Mouse (Mus musculus) heart, embryonic 12.5 days (tissue): ENCODE data around the gene Mgll. TPM values are rescaled to one million over a fixed set of nuclear protein-coding genes. Genes with fewer than 3 reads are reported as not detected.

Experiments used
- ATAC-seq: fragments of 200-750 bp; cut with Nextera tagmentation; 2 replicates; pipeline ENCODE4 v1.8.0; 2017; ENCODE audit warnings: moderate TSS enrichment, moderate library complexity; ENCODE audit not compliant: insufficient number of reproducible peaks, low FRiP score
- H3K27ac ChIP-seq: fragments of 300-500 bp; sonication (generic); 2 replicates; pipeline ENCODE4 v1.5.1; 2016; ENCODE audit warnings: mild to moderate bottlenecking, moderate library complexity; ENCODE audit not compliant: poor library complexity, severe bottlenecking
- H3K27me3 ChIP-seq: fragments of 300-500 bp; sonication (generic); replicated peaks from 2 replicates; pipeline ENCODE4 v1.6.1; 2016; ENCODE audit warnings: mild to moderate bottlenecking, moderate library complexity
- H3K36me3 ChIP-seq: fragments of 300-500 bp; sonication (generic); 2 replicates; pipeline ENCODE4 v1.6.1; 2016; ENCODE audit warnings: mild to moderate bottlenecking, moderate library complexity
- H3K4me1 ChIP-seq: fragments of 300-500 bp; sonication (generic); replicated peaks from 2 replicates; pipeline ENCODE4 v1.6.1; 2016; ENCODE audit warnings: mild to moderate bottlenecking
- H3K4me2 ChIP-seq: fragments of 300-500 bp; sonication (generic); 2 replicates; pipeline ENCODE4 v1.6.1; 2016; ENCODE audit warnings: mild to moderate bottlenecking, moderate library complexity
- H3K4me3 ChIP-seq: fragments of 300-500 bp; sonication (generic); 2 replicates; pipeline ENCODE4 v1.5.1; 2016; ENCODE audit warnings: mild to moderate bottlenecking
- H3K9ac ChIP-seq: fragments of 300-500 bp; sonication (generic); 2 replicates; pipeline ENCODE4 v1.6.1; 2016; ENCODE audit warnings: mild to moderate bottlenecking, moderate library complexity
- H3K9me3 ChIP-seq: fragments of 300-500 bp; sonication (generic); replicated peaks from 2 replicates; pipeline ENCODE4 v1.6.1; 2016; ENCODE audit warnings: mild to moderate bottlenecking, moderate library complexity
- WGBS: fragments of 180-500 bp; shearing (Covaris S2); methylation state at CpG from one replicate; pipeline ENCODE4 v1.1.7; 2016; 5-methylcytosine and 5-hydroxymethylcytosine counted together
- polyA plus RNA-seq: library from polyadenylated mRNA; unstranded; fragments of >200 nt; fragmentation: Nextera tagmentation; extraction: Ambion mirVana; gene quantifications from 2 replicates; pipeline ENCODE4 v1.2.1, GENCODE M21; 2016

Gene Mgll
- polyA plus RNA-seq, 1 experiment from 2014 or later: 9.2 TPM

- Histone ChIP-seq H3K36me3 (peaks cover 19% of the 10 kb centered on the region), H3K9ac (peak overlapping the region; percentile 94), H3K4me2 (peak overlapping the region; percentile 96), H3K4me1 (peaks cover 20% of the 10 kb centered on the region), H3K9me3 (no peaks in the 10 kb centered on the region), H3K27ac (peak overlapping the region; percentile 89), H3K4me3 (peak overlapping the region; percentile 89), H3K27me3 (no peaks in the 10 kb centered on the region)
- ATAC-seq: no peak; the same call in 1 of the 2 replicates
- under 1% methylated on average over 32 of the region's 32 CpGs for whole genome bisulfite sequencing
Observed at GRCm38 (mm10) chr6:88842731-88843151, 118.5 kb downstream of the Mgll start.

- Histone ChIP-seq H3K9ac (peak overlapping the region; percentile 94), H3K4me2 (peak overlapping the region; percentile 96), H3K4me3 (peak overlapping the region; percentile 89), H3K4me1 (peaks cover 20% of the 10 kb centered on the region), H3K27ac (no peak overlapping the region), H3K9me3 (no peaks in the 10 kb centered on the region), H3K36me3 (peaks cover 14% of the 10 kb centered on the region), H3K27me3 (no peaks in the 10 kb centered on the region)
- ATAC-seq: no peak
- 74% methylated on average over 7 of the region's 7 CpGs for WGBS
Observed at GRCm38 (mm10) chr6:88843241-88843640, 119.0 kb downstream of the Mgll start.

- Histone ChIP-seq H3K4me2 (no peak overlapping the region), H3K9ac (no peak overlapping the region), H3K4me3 (no peak overlapping the region), H3K36me3 (peaks cover 8% of the 10 kb centered on the region), H3K4me1 (peaks cover 20% of the 10 kb centered on the region), H3K27me3 (no peaks in the 10 kb centered on the region), H3K9me3 (no peaks in the 10 kb centered on the region), H3K27ac (no peak overlapping the region)
- ATAC-seq: no peak
- WGBS: 66% methylated on average over 9 of the region's 9 CpGs
Observed at GRCm38 (mm10) chr6:88843781-88844725, 119.8 kb downstream of the Mgll start.

GRCm38 (mm10) chr6:88844901-88845565, 120.8 kb downstream of the Mgll start:
- no peak for ATAC-seq
- WGBS: 78% methylated on average over 7 of the region's 7 CpGs

GRCm38 (mm10) chr6:88847571-88847970, 123.4 kb downstream of the Mgll start:
- ATAC-seq: no peak
- Histone ChIP-seq H3K4me2 (no peak overlapping the region), H3K9ac (no peak overlapping the region), H3K27me3 (no peaks in the 10 kb centered on the region), H3K27ac (no peak overlapping the region), H3K36me3 (0 out of 2 replicates have a peak, but pooled peaks cover 2% of the 10 kb centered on the region), H3K4me3 (no peak overlapping the region), H3K4me1 (peaks cover 10% of the 10 kb centered on the region), H3K9me3 (0 out of 2 replicates have a peak, but pooled peaks cover 3% of the 10 kb centered on the region)
- WGBS: 52% methylated on average over 2 of the region's 2 CpGs

More at GRCm38 (mm10) chr6:88844901-88845565, 120.8 kb downstream of the Mgll start:
- Histone ChIP-seq H3K9ac (no peak overlapping the region), H3K27ac (no peak overlapping the region), H3K27me3 (no peaks in the 10 kb centered on the region), H3K9me3 (no peaks in the 10 kb centered on the region), H3K4me1 (peaks cover 20% of the 10 kb centered on the region), H3K36me3 (0 out of 2 replicates have a peak, but pooled peaks cover 2% of the 10 kb centered on the region), H3K4me3 (no peak overlapping the region), H3K4me2 (no peak overlapping the region)

DNA sequence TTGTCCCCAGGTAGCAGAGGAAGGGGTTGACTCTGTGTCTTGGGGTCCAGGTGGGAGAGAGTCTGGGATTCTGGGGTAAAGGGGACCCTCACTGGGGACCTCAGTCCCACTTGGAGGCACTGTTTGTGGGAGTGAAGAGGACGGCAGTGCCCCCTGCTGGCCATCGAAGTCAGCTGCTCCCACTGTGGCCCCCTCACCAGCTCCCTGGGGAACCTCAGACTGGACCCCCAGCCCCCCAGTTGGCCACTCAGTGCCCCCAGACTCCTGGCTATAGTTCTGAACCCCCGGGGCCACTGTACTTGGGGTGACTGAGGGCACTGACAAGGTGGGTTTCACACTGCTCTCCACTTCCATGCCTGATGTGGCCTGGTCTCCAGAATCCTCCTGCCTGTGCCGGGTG, 125.1 kb downstream of the Mgll start:
- ATAC-seq: no peak
- Histone ChIP-seq H3K4me3 (no peak overlapping the region), H3K27me3 (no peaks in the 10 kb centered on the region), H3K9ac (no peak overlapping the region), H3K36me3 (0 out of 2 replicates have a peak, but pooled peaks cover 2% of the 10 kb centered on the region), H3K4me1 (peaks cover 5% of the 10 kb centered on the region), H3K4me2 (no peak overlapping the region), H3K27ac (no peak overlapping the region), H3K9me3 (0 out of 2 replicates have a peak, but pooled peaks cover 3% of the 10 kb centered on the region)
- 47% methylated on average over 4 of the region's 4 CpGs for WGBS

DNA sequence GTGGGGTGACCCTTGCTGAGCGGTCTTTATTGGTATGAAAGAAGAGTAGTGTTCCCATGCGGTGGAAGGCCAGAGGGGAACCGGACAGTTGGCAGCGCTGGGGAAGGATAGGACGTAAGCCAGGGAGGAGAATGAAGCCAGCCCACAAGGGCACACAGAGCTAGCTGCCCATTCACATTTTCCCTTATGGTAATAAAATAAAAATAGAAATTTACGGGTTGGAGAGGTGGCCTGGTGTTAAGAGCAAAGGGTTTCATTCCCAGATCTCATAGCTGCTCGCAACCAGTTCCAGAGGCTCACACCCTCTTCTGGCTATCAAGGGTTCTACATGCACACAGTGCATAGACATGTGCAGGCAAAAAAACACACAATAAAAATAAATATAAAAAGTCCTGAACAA, 125.8 kb downstream of the Mgll start:
- Histone ChIP-seq H3K4me1 (peaks cover 5% of the 10 kb centered on the region), H3K27me3 (no peaks in the 10 kb centered on the region), H3K9me3 (0 out of 2 replicates have a peak, but pooled peaks cover 3% of the 10 kb centered on the region), H3K36me3 (0 out of 2 replicates have a peak, but pooled peaks cover 2% of the 10 kb centered on the region), H3K9ac (no peak overlapping the region), H3K4me2 (no peak overlapping the region), H3K4me3 (no peak overlapping the region), H3K27ac (no peak overlapping the region)
- 82% methylated on average over 7 of the region's 7 CpGs for WGBS
- no peak for ATAC-seq

GRCm38 (mm10) chr6:88854509-88854908, 130.3 kb downstream of the Mgll start:
- Histone ChIP-seq H3K9me3 (0 out of 2 replicates have a peak, but pooled peaks cover 3% of the 10 kb centered on the region), H3K36me3 (no peaks in the 10 kb centered on the region), H3K27me3 (no peaks in the 10 kb centered on the region), H3K27ac (no peak overlapping the region), H3K4me1 (peaks cover 21% of the 10 kb centered on the region), H3K4me2 (no peak overlapping the region), H3K9ac (no peak overlapping the region), H3K4me3 (no peak overlapping the region)
- ATAC-seq: no peak
- 74% methylated on average over 5 of the region's 5 CpGs for WGBS

DNA sequence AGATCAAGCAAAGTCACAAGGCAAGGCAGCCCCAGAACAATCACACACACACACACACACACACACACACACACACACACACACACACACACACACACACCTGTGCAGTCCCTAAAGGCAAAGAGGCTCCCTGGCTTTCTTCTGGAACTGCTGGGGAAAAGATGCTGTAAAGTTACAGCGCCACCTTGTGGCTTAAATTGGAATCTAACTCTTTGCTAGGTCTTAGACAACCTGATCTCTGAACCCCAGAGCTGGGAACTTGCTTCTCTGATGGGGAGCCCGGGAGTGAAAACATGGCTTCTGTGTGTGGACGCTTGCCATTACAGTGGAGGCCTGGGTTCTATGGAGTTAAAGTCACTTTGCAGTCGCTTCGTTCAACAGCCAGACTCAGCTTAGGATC, 131.4 kb downstream of the Mgll start:
- 19% methylated on average over 5 of the region's 5 CpGs for WGBS
- H3K9me3 ChIP-seq: 0 out of 2 replicates have a peak, but pooled peaks cover 3% of the 10 kb centered on the region
- H3K4me1 ChIP-seq: peaks cover 21% of the 10 kb centered on the region
- H3K4me3 ChIP-seq: no peak overlapping the region
- H3K27ac ChIP-seq: no peak overlapping the region
- no peaks in the 10 kb centered on the region for H3K36me3 ChIP-seq
- no peak overlapping the region for H3K4me2 ChIP-seq
- no peaks in the 10 kb centered on the region for H3K27me3 ChIP-seq
- ATAC-seq: no peak
- no peak overlapping the region for H3K9ac ChIP-seq

DNA sequence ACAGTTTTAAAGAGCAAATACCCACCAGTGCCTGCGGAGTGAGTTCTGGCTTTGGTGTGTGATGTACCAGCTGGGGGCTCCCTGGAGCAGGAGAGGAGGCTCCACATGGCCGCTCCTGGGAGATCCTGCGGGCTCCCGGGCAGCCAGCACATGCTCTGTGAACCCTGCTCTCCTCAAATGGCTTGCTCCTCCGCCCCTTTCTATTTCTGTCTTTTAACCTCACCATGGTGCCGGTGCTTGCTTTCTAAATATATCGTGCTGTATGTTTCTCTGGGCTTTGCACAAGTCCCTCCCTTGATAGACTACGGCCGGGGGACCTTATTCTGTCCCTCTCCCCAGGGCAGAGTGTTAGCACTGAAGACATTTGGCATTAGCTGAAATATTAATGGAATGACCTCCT, 133.0 kb downstream of the Mgll start:
- Histone ChIP-seq H3K9ac (peak overlapping the region; percentile 43), H3K36me3 (peaks cover 8% of the 10 kb centered on the region), H3K4me1 (peaks cover 21% of the 10 kb centered on the region), H3K27me3 (no peaks in the 10 kb centered on the region), H3K4me3 (no peak overlapping the region), H3K9me3 (peaks cover 4% of the 10 kb centered on the region), H3K27ac (peak overlapping the region; percentile 95), H3K4me2 (0 out of 2 replicates have a peak overlapping the region, but pooled peaks have one; percentile 13)
- peak; percentile 58 for ATAC-seq
- 18% methylated on average over 9 of the region's 9 CpGs for WGBS

DNA sequence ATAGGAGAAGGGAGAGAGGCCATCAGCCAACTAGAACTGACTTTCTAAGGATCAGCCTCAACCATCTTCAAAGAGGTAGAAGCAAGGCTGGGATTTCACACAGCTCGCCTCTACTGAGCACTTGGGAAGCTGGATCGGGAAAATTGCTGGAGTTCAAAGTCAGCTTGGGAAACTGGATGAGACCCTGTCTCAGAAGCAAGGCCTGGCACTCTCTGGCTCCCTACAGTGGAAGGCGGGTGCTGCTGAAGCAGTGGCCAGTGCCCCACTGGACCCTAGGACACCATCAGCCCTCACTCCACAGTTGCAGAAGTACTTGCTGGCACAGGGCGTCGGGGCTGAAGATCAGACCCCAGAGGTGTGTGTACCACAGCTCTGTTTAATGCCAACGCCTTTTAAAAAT, 133.6 kb downstream of the Mgll start:
- Histone ChIP-seq H3K4me2 (peak overlapping the region; percentile 13; the same call in 1 of the 2 replicates), H3K9ac (peak overlapping the region; percentile 43), H3K27me3 (no peaks in the 10 kb centered on the region), H3K27ac (peak overlapping the region; percentile 95), H3K4me1 (peaks cover 19% of the 10 kb centered on the region), H3K36me3 (peaks cover 8% of the 10 kb centered on the region), H3K9me3 (peaks cover 4% of the 10 kb centered on the region), H3K4me3 (no peak overlapping the region)
- no peak for ATAC-seq
- WGBS: 65% methylated on average over 6 of the region's 6 CpGs
